Mouse (Mus musculus) heart, adult 18-20 months (tissue): ENCODE data around the gene Ung. TPM values are rescaled to one million over a fixed set of nuclear protein-coding genes. Genes with fewer than 3 reads are reported as not detected.

Experiments used
- DNase-seq, 2 experiments: peaks; one replicate each; pipeline ENCODE4 v3.0.0; 2021 to 2022; ENCODE audit warnings: mixed read lengths in 1 of 2
- total RNA-seq, 2 experiments: library from RNA; stranded (reverse); gene quantifications; 2 replicates each; pipeline ENCODE4 v1.2.3; 2021

Gene Ung
- total RNA-seq, 2 experiments from 2014 or later = 24.8 to 26.0 TPM

GRCm38 (mm10) chr5:114130698-114131520 lies 723 bp downstream of the Ung start:
- peak; percentile 94 to 96 for DNase-seq

GRCm38 (mm10) chr5:114131521-114131840 lies 1.3 kb downstream of the Ung start:
- DNase-seq = peak; percentile 71 to 80

DNA sequence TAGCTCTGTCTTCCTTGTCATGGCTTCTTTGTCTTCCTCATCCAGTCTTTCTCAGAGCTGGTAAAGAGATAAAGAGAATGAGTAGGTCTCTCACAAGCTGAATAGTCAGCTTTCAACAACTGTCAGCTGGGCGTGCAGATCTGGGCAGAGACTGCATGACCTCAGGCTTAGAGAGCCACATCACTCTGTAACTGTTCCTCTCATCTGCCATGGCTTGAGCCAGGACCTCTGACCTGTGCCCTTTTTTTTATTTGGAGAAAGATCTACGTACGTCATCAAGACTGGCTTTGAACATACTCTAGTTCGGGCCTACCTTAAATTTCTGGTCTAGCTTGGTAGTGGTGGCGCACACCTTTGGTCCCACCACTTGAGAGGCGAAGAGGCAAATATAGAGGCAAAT lies 2.7 kb downstream of the Ung start:
- DNase-seq = peak in 1 of 2 experiments; percentile 21

DNA sequence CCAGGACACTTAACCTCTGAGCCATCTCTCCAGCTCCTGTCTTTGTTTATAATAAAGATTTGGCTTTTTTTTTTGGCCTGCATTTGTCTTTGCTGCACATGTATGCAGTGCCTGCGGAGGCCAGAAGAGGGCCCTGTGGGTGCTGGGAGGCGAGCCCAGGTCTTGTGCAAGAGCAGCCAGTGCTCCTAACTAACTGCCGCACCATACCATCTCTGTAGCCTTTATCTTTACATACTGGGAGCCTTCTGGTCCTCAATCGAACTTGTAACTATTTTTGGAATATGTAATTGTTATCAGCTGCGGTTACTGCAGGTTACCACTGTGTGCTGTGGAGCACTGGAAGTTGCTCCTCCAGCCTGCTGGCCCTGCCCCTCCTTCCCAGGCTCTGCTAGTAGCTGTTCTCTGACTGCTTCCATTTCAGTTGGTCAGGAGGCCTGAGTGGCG lies 3.9 kb downstream of the Ung start:
- DNase-seq = peak; percentile 73 to 82

DNA sequence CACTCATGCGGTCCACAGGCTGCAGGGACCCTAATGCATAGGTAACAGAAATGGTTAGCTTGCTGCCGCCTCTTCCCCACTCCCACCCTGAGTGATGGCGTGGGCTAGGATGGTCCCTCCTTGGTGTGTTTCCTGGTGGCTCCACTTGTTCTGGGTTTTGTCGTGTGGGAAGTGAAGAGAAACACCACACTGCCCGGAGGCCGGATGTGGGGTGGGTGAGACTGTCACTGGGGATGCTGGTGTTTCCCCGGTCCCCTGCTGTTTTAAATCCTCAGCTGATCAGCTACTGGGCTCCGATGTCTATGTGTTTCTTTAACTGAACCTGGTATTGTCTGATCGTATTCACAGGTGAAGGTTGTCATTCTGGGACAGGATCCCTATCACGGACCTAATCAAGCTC lies 5.3 kb downstream of the Ung start:
- DNase-seq = no peak

GRCm38 (mm10) chr5:114137481-114138276 lies 7.5 kb downstream of the Ung start:
- no peak for DNase-seq

DNA sequence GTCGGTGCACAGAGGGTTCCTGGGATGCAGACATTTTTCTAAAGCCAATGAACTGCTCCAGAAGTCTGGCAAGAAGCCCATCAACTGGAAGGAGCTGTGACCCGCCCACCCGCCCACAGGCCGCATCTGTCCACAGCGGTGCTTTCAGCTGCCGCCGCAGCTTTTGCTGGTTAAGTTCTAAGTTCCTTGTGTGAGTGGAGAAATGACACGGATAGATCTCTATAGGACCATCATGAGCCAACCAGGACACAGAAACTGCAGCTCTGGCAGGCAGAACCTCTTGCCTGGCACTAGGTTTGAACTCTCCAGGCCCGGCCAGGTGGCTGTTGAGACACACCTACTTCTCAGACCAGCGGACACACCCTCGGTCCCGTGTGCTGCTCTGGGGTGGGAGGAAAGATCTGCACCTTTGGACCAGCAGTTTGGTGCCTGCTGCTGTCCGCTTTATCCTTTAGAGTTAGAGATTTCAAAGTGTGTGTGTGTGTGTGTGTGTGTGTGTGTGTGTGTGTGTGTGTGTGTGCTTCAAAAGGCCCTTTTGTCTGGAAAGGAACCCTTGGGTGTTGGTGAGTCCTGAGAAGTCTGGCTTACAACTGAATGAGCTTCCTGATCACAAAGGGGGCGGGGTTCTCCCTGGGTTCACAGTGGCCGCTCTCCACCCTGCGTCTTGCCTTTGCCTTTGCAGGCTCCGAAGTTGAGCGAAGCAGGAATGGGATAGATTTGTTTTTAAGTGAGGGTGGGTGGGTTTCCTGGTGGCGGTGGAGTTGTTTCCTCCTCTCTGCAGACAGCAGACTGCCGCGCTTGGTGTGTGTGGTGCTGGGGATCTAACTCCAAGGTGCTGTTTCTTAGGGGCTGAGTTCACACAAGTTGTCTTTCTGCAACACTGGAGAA lies 8.3 kb downstream of the Ung start:
- DNase-seq = peak in 1 of 2 experiments; percentile 62

DNA sequence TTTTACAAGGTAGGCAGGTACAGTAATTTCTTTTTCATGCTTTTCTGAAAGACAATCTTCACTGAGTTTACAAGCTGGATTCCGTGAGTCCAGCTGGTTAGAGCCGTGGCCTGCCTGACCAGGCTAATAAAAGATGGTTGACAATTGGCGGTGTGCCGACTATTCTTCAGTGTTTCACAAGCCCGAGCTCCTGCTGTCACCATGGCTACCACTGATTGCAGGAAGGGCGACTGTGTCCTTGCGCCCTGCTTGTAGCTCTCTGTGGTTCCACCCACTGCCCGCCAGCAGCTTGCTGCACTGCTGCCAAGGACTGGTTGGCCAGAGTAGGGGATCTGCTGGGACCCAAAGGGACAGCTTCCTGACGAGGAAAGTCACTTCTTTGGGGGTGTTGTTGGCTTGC lies 9.0 kb downstream of the Ung start:
- peak; percentile 92 to 96 for DNase-seq

DNA sequence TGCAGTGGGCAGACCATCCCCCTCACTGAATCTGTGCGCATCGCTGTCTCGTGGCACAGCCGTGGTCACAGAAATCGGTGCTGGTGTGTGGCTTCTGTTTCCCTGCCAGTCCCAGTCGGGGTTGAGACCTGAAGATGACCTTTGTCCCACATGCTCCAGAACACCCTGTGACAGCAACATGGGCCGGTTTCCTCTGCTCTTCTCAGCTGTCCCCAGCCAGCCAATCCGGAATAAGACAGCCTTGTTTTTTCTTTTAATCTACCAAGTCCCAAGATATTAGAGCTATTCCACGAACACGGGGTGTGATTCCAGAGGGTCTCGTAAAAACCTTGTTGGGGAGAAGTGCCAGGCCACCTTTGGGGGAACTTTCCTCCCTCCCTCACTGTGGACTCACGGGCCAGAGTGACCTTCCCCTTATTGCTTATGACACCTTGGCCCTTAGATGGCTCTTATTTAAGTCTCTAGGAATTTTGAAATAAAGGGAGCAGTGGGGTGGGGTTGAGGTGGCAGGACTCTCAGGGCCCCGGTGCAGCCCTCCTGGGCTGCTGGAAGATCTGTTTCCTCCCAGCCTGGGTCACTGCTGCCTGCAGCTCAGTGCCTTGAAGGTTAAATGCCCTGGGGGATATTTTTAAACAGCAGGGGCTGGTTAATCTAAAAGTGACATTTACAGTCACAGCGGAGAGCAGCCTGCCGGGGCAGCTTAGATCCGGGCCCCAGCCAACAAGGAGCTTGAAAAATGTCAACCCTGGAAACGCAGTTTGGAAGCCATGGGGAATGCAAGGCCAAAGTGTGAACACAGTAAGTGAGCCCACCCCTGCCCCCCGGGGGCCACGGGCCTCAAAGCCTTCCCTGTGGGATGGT lies 16.1 kb downstream of the Ung start, which contains the start of gene Acacb:
Gene Acacb (plus strand): TSS at position 508 of the 861 bp plus-strand sequence.
- DNase-seq = peak; percentile 73 to 87

GRCm38 (mm10) chr5:114147043-114147972 lies 17.1 kb downstream of the Ung start:
- DNase-seq = no peak

DNA sequence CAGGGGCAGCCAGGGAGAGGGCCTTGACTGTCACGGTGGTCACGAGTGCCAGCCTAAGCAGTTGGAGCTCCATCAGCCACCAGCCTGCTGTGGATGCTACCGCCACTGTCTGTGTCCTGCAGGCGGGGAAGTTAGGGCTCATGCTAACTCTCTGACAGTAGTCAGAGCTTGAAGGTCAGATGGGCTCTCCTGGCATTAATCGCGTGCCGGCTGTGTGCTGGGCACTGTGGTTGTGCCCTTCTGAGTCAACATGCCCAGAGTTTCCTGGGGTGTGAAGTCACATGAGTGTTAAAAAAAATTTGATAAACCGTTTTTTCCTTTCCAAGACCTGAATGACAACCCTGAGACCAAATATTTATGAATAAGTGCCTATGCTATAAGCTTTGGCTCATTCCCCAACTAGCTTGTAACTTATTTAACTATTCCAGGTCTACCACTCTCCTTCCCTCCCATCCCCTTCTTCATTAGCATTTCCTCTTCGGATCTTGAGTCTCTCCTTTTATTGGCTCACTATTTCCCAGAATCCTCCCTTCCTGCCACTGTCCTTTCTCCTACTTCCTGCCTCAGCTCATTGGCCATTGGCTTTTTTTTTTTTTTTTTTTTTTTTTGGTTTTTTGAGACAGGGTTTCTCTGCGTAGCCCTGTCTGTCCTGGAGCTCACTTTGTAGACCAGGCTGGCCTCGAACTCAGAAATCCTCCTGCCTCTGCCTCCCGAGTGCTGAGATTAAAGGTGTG lies 22.3 kb downstream of the Ung start:
- DNase-seq = no peak

DNA sequence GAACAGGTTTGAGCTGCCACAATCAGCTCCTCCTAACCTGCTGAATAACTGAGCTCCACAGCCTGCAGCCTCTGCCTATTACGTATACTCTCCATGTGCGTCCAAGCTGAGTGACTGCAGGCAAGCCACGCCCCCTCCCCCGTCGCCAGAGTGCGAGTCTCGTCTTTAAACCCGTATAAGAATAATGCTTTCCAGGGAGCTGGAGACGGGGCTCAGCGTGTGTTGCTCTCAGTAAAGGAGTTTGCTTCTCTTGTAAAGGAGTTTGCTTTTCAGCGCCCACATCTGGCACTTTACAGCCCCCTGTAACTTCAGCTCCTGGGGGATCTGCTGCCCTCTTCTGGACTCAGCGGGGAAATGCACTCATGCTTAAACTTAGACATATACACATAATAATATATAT lies 23.3 kb downstream of the Ung start:
- no peak for DNase-seq

DNA sequence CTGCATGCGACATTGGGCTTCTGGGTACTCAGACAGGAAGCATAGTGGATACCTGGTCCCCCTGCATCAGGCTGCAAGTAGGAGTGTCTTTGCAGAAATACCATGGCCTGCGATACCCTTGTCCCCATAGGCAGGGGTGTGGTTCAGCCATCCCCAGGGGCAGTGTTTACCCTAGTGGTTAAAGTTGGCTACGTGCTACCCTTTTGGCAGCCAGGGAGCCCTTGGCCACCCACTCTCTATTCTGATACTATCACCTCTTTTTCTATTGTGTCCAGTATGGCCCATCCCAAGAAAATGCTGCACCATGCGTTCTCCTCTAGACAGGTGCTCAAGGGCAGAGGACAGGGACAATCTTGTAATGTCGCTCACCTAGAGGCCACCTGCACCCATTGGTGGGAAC lies 24.6 kb downstream of the Ung start:
- no peak for DNase-seq

- DNase-seq = no peak
Measured at GRCm38 (mm10) chr5:114155168-114155933, 25.2 kb downstream of the Ung start.

DNA sequence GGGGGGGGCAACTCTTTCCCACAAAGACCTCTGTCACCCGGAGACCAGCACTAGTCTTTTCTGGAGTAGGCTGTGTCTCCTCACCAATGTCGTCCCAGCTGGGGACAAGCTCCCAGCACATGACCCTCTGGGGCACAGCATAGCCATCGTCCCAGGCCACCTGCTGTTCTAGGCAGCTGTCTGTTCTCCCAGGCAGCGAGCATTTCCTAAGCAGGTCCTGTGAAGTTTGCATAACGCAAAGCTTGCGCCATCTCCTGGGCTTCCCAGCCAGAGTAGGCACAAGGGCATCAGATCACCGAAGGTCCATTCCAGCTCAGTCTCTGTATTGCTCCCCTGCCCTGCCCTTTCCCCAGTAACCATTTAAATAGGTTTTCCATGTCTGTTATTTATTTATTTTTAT lies 27.1 kb downstream of the Ung start:
- no peak for DNase-seq

GRCm38 (mm10) chr5:114161424-114161823 lies 31.2 kb downstream of the Ung start:
- no peak for DNase-seq

- DNase-seq = no peak
Measured at GRCm38 (mm10) chr5:114162106-114162815, 32.1 kb downstream of the Ung start.

- DNase-seq = no peak
Measured at GRCm38 (mm10) chr5:114163117-114163696, 33.0 kb downstream of the Ung start.
